19 mouse cellular contexts compared by ENCODE assay signal in the genomic region with DNA sequence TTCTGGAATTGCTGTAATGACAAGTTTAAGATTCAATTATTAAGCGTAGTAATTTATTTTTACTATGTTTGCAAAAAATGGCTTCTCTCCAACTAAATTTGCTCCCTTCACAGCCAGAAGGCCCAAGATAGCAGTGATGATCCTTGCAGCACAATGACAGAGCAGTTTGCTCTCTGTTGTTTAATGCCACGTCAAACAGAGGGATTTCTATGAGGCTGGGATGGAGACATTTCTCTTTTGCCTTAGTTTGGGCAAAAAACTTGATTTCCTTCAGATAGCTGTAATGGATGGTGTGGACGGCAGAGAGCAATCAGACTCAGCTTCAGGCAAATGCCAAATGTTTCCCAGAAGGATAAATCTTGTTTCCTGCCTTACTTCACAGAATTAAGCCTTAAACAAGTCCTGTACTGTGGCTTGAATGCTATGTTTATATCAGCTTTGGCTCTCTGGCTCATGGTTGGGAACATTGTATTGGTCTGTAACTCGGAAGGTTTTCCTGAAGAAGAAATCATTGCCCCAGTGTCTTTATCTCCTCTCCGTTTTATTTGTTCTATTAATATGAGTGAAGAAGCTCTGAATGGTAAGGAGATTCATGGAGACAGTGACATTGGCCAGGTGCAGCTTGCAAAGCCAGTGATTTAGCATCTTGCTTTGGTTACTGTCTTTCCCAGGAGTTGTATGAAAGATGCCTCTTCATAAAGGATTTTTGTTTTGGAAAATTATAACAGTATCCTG.
A peak's percentile ranks its signal among the peaks of the same experiment; 100 is the strongest.
DNase-seq lines count a peak whose midpoint lies in the region; ATAC-seq and TF ChIP-seq lines count a peak whose summit lies in the region.
"Had no signal": no experiment of that assay in that cellular context is flagged by ENCODE, and none has a peak within 500 bp of the region (broad histone marks: within the 10 kb centered on the region; RNA-seq: fewer than 3 reads in every experiment).

No protein-coding gene starts in this region.

- no peak overlapping the region for H3K4me2 ChIP-seq in heart, embryonic 16.5 days (ENCODE audit: low read depth, low read length)
- no peak overlapping the region for H3K4me2 ChIP-seq in heart, embryonic 11.5 days
- H3K4me2 ChIP-seq in lung, embryonic 14.5 days, result no peak overlapping the region; the same call in 1 of the 2 replicates
- H3K4me2 ChIP-seq in stomach, embryonic 14.5 days (replicated peaks; ENCODE audit: low read depth, low read length), result peak overlapping the region; percentile 8; the same call in 1 of the 2 replicates
- H3K4me2 ChIP-seq: embryonic facial prominence, embryonic 12.5 days had no signal

- peak; percentile 57 for DNase-seq in lung, embryonic 14.5 days
- DNase-seq in lung, postnatal 14 days, result no peak
- DNase-seq in hindlimb bud, embryonic 11.5 days (ENCODE audit: extremely low spot score, low read depth, low spot score), result peak; percentile 12
- no peak for DNase-seq in left cerebral cortex, adult 2 months (ENCODE audit: extremely low spot score in 1 of 2, low spot score in 2 of 2)
- DNase-seq: adrenal gland, adult 8-10 months; B cell, adult 2 months; cerebellum, adult 11 months; cerebellum, postnatal 25 days; gastrocnemius, postnatal 14 days; heart, postnatal 4 days; midbrain, embryonic 14.5 days; thymus, postnatal 25 days had no signal

- no peaks in the 10 kb centered on the region for H3K36me3 ChIP-seq in heart, embryonic 16.5 days (ENCODE audit: control insufficient read depth, insufficient read depth)
- H3K36me3 ChIP-seq in heart, embryonic 11.5 days (ENCODE audit: control insufficient read depth, insufficient read depth, low read length), result no peaks in the 10 kb centered on the region
- H3K36me3 ChIP-seq in lung, embryonic 14.5 days (ENCODE audit: insufficient read depth), result no peaks in the 10 kb centered on the region
- H3K36me3 ChIP-seq in stomach, embryonic 14.5 days (ENCODE audit: control insufficient read depth, insufficient read depth, low read length), result no peaks in the 10 kb centered on the region
- H3K36me3 ChIP-seq: embryonic facial prominence, embryonic 12.5 days had no signal

- no peak for TF ChIP-seq CTCF in lung, embryonic 14.5 days (IDR thresholded peaks at IDR 0.05; ENCODE audit: low read depth)
- no peak for TF ChIP-seq CTCF in left cerebral cortex, adult 2 months (IDR thresholded peaks at IDR 0.05)

- H3K4me1 ChIP-seq in heart, embryonic 16.5 days (ENCODE audit: control insufficient read depth, insufficient read depth, low read length), result no peaks in the 10 kb centered on the region
- no peaks in the 10 kb centered on the region for H3K4me1 ChIP-seq in heart, embryonic 11.5 days (ENCODE audit: control insufficient read depth, insufficient read depth, low read length)
- H3K4me1 ChIP-seq in lung, embryonic 14.5 days (ENCODE audit: insufficient read depth), result peaks cover 9% of the 10 kb centered on the region
- H3K4me1 ChIP-seq in stomach, embryonic 14.5 days (ENCODE audit: control insufficient read depth, insufficient read depth, low read length), result peaks cover 10% of the 10 kb centered on the region

- 55% methylated on average over 5 of the region's 5 CpGs for WGBS in heart, embryonic 16.5 days
- WGBS in heart, embryonic 11.5 days (ENCODE audit: insufficient replicate concordance), result 73% methylated on average over 5 of the region's 5 CpGs
- WGBS in lung, embryonic 14.5 days, result 45% methylated on average over 5 of the region's 5 CpGs
- 38% methylated on average over 5 of the region's 5 CpGs for WGBS in stomach, embryonic 14.5 days

- H3K9me3 ChIP-seq in heart, embryonic 16.5 days (replicated peaks; ENCODE audit: control insufficient read depth, low read length), result no peaks in the 10 kb centered on the region
- no peaks in the 10 kb centered on the region for H3K9me3 ChIP-seq in heart, embryonic 11.5 days (replicated peaks; ENCODE audit: control insufficient read depth, low read length)
- H3K9me3 ChIP-seq in lung, embryonic 14.5 days (ENCODE audit: low read depth, low read length), result no peaks in the 10 kb centered on the region
- H3K9me3 ChIP-seq in stomach, embryonic 14.5 days (ENCODE audit: control insufficient read depth, low read depth, low read length), result no peaks in the 10 kb centered on the region
- H3K9me3 ChIP-seq: embryonic facial prominence, embryonic 12.5 days had no signal

- peak overlapping the region; percentile 9; the same call in 1 of the 2 replicates for H3K27ac ChIP-seq in heart, embryonic 16.5 days (ENCODE audit: low read length)
- no peak overlapping the region for H3K27ac ChIP-seq in heart, embryonic 11.5 days (ENCODE audit: low read depth, low read length)
- peak overlapping the region; percentile 75 for H3K27ac ChIP-seq in lung, embryonic 14.5 days (ENCODE audit: low read depth)
- H3K27ac ChIP-seq in stomach, embryonic 14.5 days (ENCODE audit: low read length), result peak overlapping the region; percentile 88
- H3K27ac ChIP-seq in left cerebral cortex, adult 2 months, result no peak overlapping the region
- H3K27ac ChIP-seq: embryonic facial prominence, embryonic 12.5 days; hindbrain, postnatal 0 days; liver, embryonic 14.5 days had no signal

- no peak for ATAC-seq in heart, embryonic 16.5 days (replicated peaks; ENCODE audit: extremely low read depth, insufficient read depth, low FRiP score)
- no peak for ATAC-seq in heart, embryonic 11.5 days (replicated peaks; ENCODE audit: insufficient number of reproducible peaks, low FRiP score, low TSS enrichment)
- ATAC-seq in lung, embryonic 14.5 days (ENCODE audit: insufficient read depth), result no peak
- ATAC-seq in stomach, embryonic 14.5 days (ENCODE audit: insufficient number of reproducible peaks, insufficient read depth, low FRiP score, low read depth), result peak; percentile 57; the same call in 1 of the 2 replicates
- no peak for ATAC-seq in megakaryocyte progenitor cell, adult 5-6 weeks (replicated peaks; ENCODE audit: poor library complexity)
- ATAC-seq: hindbrain, postnatal 0 days had no signal

- no peaks in the 10 kb centered on the region for H3K27me3 ChIP-seq in heart, embryonic 16.5 days (ENCODE audit: control insufficient read depth, insufficient read depth, low read length)
- no peaks in the 10 kb centered on the region for H3K27me3 ChIP-seq in heart, embryonic 11.5 days (ENCODE audit: control insufficient read depth, insufficient read depth, low read length)
- H3K27me3 ChIP-seq in lung, embryonic 14.5 days (ENCODE audit: insufficient read depth, low read length), result no peaks in the 10 kb centered on the region
- no peaks in the 10 kb centered on the region for H3K27me3 ChIP-seq in stomach, embryonic 14.5 days (ENCODE audit: control insufficient read depth, insufficient read depth, low read length)
- H3K27me3 ChIP-seq: embryonic facial prominence, embryonic 12.5 days had no signal

- no peak overlapping the region for H3K9ac ChIP-seq in heart, embryonic 16.5 days (ENCODE audit: low read length)
- no peak overlapping the region for H3K9ac ChIP-seq in heart, embryonic 11.5 days (ENCODE audit: low read depth, low read length)
- no peak overlapping the region for H3K9ac ChIP-seq in lung, embryonic 14.5 days
- no peak overlapping the region for H3K9ac ChIP-seq in stomach, embryonic 14.5 days (replicated peaks; ENCODE audit: low read depth, low read length)
- H3K9ac ChIP-seq: embryonic facial prominence, embryonic 12.5 days; liver, embryonic 14.5 days had no signal

- no peak overlapping the region for H3K4me3 ChIP-seq in heart, embryonic 16.5 days (ENCODE audit: low read length)
- no peak overlapping the region for H3K4me3 ChIP-seq in heart, embryonic 11.5 days (ENCODE audit: low read depth, low read length)
- H3K4me3 ChIP-seq in lung, embryonic 14.5 days (ENCODE audit: low read depth, low read length), result no peak overlapping the region
- H3K4me3 ChIP-seq in stomach, embryonic 14.5 days (ENCODE audit: low read depth, low read length), result no peak overlapping the region
- H3K4me3 ChIP-seq in left cerebral cortex, adult 2 months, result no peak overlapping the region
- H3K4me3 ChIP-seq: embryonic facial prominence, embryonic 12.5 days had no signal

- intact Hi-C loops in left cerebral cortex, adult 2 months (cut with DNase I), result no loop called here

Comparison
In these comparisons a context has a peak if more than half of its experiments do, and no peak if none do; other contexts are left out.
1. H3K27ac ChIP-seq: peak in heart, embryonic 16.5 days (single experiment), lung, embryonic 14.5 days (single experiment) and stomach, embryonic 14.5 days (single experiment); none in heart, embryonic 11.5 days (single experiment) and left cerebral cortex, adult 2 months (single experiment).
2. DNase-seq: peak in lung, embryonic 14.5 days (single experiment) and hindlimb bud, embryonic 11.5 days (single experiment); none in lung, postnatal 14 days (single experiment) and left cerebral cortex, adult 2 months (0 of 2).